Mouse (Mus musculus) MEL (cell line): ENCODE results near the gene Lhx2.

Experiments
- CTCF ChIP-seq, 3 experiments: IDR thresholded peaks in 2 of 3; conservative IDR thresholded peaks in 1 of 3; 2 replicates each; pipeline ENCODE4 v1.5.1; 2011 to 2012; ENCODE audit warnings: low read length in 3 of 3, low read depth in 2 of 3, mild to moderate bottlenecking in 2 of 3, improper control_type of control experiment in 1 of 3, inconsistent platforms in 1 of 3, mixed read lengths in 1 of 3, moderate library complexity in 1 of 3; ENCODE audit not compliant: control insufficient read depth in 1 of 3, insufficient read depth in 1 of 3, poor library complexity in 1 of 3, severe bottlenecking in 1 of 3
- EP300 ChIP-seq, 2 experiments: IDR thresholded peaks; 2 replicates each; pipeline ENCODE4 v1.6.1; 2011; ENCODE audit warnings: improper control_type of control experiment in 2 of 2, low read length in 2 of 2, low read depth in 1 of 2, mild to moderate bottlenecking in 1 of 2
- MAFK ChIP-seq: IDR thresholded peaks from 2 replicates; pipeline ENCODE4 v1.6.1; 2011; ENCODE audit warnings: low read depth, mild to moderate bottlenecking, low read length, improper control_type of control experiment, borderline replicate concordance
- MAZ ChIP-seq: IDR thresholded peaks from 2 replicates; pipeline ENCODE4 v1.6.1; 2012; ENCODE audit warnings: low read depth, mild to moderate bottlenecking, inconsistent platforms, low read length, improper control_type of control experiment
- MXI1 ChIP-seq: IDR thresholded peaks from 2 replicates; pipeline ENCODE4 v1.6.1; 2011; ENCODE audit warnings: mild to moderate bottlenecking, low read depth, low read length, improper control_type of control experiment
- POLR2A ChIP-seq, 2 experiments: IDR thresholded peaks; 2 replicates each; pipeline ENCODE4 v1.6.1; 2011 to 2012; ENCODE audit warnings: low read length in 2 of 2, mild to moderate bottlenecking in 2 of 2, control low read depth in 1 of 2, improper control_type of control experiment in 1 of 2, low read depth in 1 of 2, moderate library complexity in 1 of 2; ENCODE audit not compliant: control insufficient read depth in 1 of 2, insufficient read depth in 1 of 2, poor library complexity in 1 of 2
- RAD21 ChIP-seq: IDR thresholded peaks from 2 replicates; pipeline ENCODE4 v1.6.1; 2011; ENCODE audit warnings: mild to moderate bottlenecking, low read depth, low read length, improper control_type of control experiment
- RCOR1 ChIP-seq: IDR thresholded peaks from 2 replicates; pipeline ENCODE4 v1.6.1; 2012; ENCODE audit warnings: low read depth, mild to moderate bottlenecking, inconsistent platforms, low read length, improper control_type of control experiment
- TAL1 ChIP-seq: IDR thresholded peaks from 2 replicates; pipeline ENCODE4 v1.6.1; 2012; ENCODE audit warnings: mild to moderate bottlenecking, inconsistent platforms, low read length, moderate library complexity, mixed read lengths
- TCF12 ChIP-seq: IDR thresholded peaks from 2 replicates; pipeline ENCODE4 v1.6.1; 2014; ENCODE audit warnings: low read depth, mild to moderate bottlenecking, inconsistent platforms, low read length, improper control_type of control experiment, moderate library complexity
- UBTF ChIP-seq: IDR thresholded peaks from 2 replicates; pipeline ENCODE4 v1.6.1; 2012; ENCODE audit warnings: low read depth, mild to moderate bottlenecking, inconsistent platforms, low read length, improper control_type of control experiment, moderate library complexity, borderline replicate concordance; ENCODE audit not compliant: insufficient read depth
- USF2 ChIP-seq, 2 experiments: IDR thresholded peaks; 2 replicates each; pipeline ENCODE4 v1.6.1; 2011 to 2012; ENCODE audit warnings: improper control_type of control experiment in 2 of 2, low read length in 2 of 2, borderline replicate concordance in 1 of 2, inconsistent platforms in 1 of 2, low read depth in 1 of 2, mild to moderate bottlenecking in 1 of 2; ENCODE audit not compliant: insufficient read depth in 1 of 2
- ZMIZ1 ChIP-seq: IDR thresholded peaks from 2 replicates; pipeline ENCODE4 v1.6.1; 2012; ENCODE audit warnings: low read depth, mild to moderate bottlenecking, inconsistent platforms, low read length, improper control_type of control experiment, moderate library complexity

DNA sequence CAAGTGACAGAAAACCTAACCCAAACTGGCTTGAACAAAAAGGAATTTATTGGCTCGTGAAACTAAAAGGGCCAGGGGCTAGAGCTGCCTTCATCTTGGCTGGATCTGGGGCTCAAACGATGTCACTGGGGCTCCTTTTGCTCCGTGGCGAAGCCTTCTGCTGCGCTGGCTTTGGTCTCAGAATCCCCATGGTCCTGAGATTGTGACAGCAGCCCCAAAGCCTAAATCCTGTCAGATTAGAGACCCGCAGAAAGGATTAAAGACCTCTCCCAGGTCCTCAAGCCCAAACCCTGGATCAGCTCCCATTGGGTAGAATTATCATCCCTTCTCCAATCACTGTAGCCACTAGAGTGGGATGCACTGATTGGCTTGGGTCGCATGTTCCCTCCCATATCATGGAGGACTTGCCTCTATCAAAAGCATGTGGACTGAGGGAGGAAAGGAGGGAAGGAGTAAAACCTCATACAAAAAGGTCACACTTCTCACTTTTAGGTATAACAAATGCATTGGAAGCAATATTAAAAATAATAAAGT lies 5.4 kb upstream of the Lhx2 start:
- TF ChIP-seq TAL1 (no peak), CTCF (IDR thresholded peaks at IDR 0.05 in 2 of 3, conservative IDR thresholded peaks at IDR 0.05 in 1 of 3; ENCODE audit: control insufficient read depth in 1 of 3, insufficient read depth in 1 of 3, low read depth in 2 of 3, low read length in 3 of 3, poor library complexity in 1 of 3, severe bottlenecking in 1 of 3) (no peak), MAZ (no peak), EP300 (IDR thresholded peaks at IDR 0.05; ENCODE audit: low read depth in 1 of 2, low read length in 2 of 2) (no peak), TCF12 (no peak), UBTF (no peak), MXI1 (no peak), POLR2A (IDR thresholded peaks at IDR 0.05; ENCODE audit: control insufficient read depth in 1 of 2, insufficient read depth in 1 of 2, low read depth in 1 of 2, low read length in 2 of 2, poor library complexity in 1 of 2) (no peak), ZMIZ1 (no peak), MAFK (no peak), RCOR1 (no peak), USF2 (IDR thresholded peaks at IDR 0.05; ENCODE audit: borderline replicate concordance in 1 of 2, insufficient read depth in 1 of 2, low read depth in 1 of 2, low read length in 2 of 2) (no peak), RAD21 (no peak)
